Mouse (Mus musculus) C2C12 (cell line): ENCODE data around the gene Cetn4. TPM values are rescaled to one million over a fixed set of nuclear protein-coding genes. Genes with fewer than 3 reads are reported as not detected.

ENCODE experiments used
- H3K27me3 ChIP-seq: one replicate; pipeline ENCODE4 v1.6.1; 2011; ENCODE audit not compliant: control insufficient read depth, insufficient read depth, insufficient read length
- H3K36me3 ChIP-seq: one replicate; pipeline ENCODE4 v1.6.1; 2011; ENCODE audit not compliant: control insufficient read depth, insufficient read depth
- H3K4me3 ChIP-seq: one replicate; pipeline ENCODE4 v1.5.1; 2011; ENCODE audit warnings: mild to moderate bottlenecking, control low read depth; ENCODE audit not compliant: poor library complexity, insufficient read depth, severe bottlenecking
- H3K79me2 ChIP-seq: one replicate; pipeline ENCODE4 v1.6.1; 2011; ENCODE audit not compliant: control insufficient read depth, insufficient read depth
- H3K79me3 ChIP-seq: one replicate; pipeline ENCODE4 v1.6.1; 2011; ENCODE audit warnings: low read depth, control low read depth
- H3ac ChIP-seq: one replicate; pipeline ENCODE3; 2011; ENCODE audit warnings: low read depth; ENCODE audit not compliant: control insufficient read depth, insufficient read length
- CEBPB ChIP-seq: IDR thresholded peaks from one replicate; pipeline ENCODE4 v1.6.1; 2011; ENCODE audit warnings: low read depth, mild to moderate bottlenecking, control low read depth, moderate library complexity
- CTCF ChIP-seq: IDR thresholded peaks from one replicate; pipeline ENCODE4 v1.5.1; 2011; ENCODE audit not compliant: control insufficient read depth, insufficient read depth, insufficient read length
- FOSL1 ChIP-seq: IDR thresholded peaks from one replicate; pipeline ENCODE4 v1.8.0; 2011; ENCODE audit warnings: mild to moderate bottlenecking, low read length; ENCODE audit not compliant: poor library complexity, insufficient read depth, severe bottlenecking
- MAX ChIP-seq: IDR thresholded peaks from one replicate; pipeline ENCODE4 v1.6.1; 2011; ENCODE audit warnings: mild to moderate bottlenecking, control low read depth
- MYOD1 ChIP-seq: IDR thresholded peaks from one replicate; pipeline ENCODE4 v1.6.1; 2011; ENCODE audit warnings: low read depth; ENCODE audit not compliant: control insufficient read depth, insufficient read length
- MYOG ChIP-seq: IDR thresholded peaks from one replicate; pipeline ENCODE4 v1.6.1; 2011; ENCODE audit not compliant: control insufficient read depth, insufficient read length; ENCODE audit errors: extremely low read depth
- USF1 ChIP-seq: IDR thresholded peaks from one replicate; pipeline ENCODE4 v1.6.1; 2011; ENCODE audit warnings: low read depth, mild to moderate bottlenecking, control low read depth, moderate library complexity
- polyA plus RNA-seq: library from polyadenylated mRNA; unstranded; fragments of >200 nt; fragmentation: generic; extraction: Trizol; gene quantifications from one replicate; pipeline ENCODE4 v1.2.1, GENCODE M21; 2012; ENCODE audit warnings: missing spikeins

Cetn4 gene
- polyA plus RNA-seq, 1 experiment: 0.75 TPM

DNA sequence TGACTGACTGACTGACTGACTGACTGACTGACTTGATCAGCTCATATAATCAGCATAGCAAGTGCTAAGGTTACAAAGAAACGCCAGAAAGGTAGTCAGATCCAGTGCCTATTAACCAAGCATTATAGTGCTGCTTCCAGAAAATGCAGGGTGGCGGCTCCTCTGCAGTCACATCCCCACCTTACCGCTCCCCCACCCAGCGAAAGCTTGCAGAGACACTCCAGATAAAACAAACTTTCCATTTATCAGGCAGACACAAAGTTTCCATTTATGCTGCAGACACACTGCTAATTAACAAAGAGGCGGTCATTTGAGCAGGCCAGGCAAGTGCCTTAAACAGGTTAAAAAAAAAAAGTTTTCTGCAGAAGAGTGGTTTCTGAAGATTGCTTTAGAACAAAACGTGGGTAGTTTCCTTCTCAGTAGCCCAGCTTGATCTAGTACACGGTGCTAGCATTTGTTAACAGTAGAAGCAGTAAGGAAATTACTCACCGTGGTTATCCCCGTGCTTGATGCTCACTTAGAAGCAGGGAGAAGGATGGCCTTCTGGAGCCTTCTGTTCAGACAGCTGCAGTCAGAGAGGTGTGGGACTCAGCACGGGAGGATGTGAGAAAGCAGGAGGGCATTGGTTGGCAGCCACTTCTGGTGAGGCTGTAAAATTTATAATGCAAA, 53.0 kb downstream of the Cetn4 start:
- Histone ChIP-seq H3ac (no peak overlapping the region), H3K79me3 (no peaks in the 10 kb centered on the region), H3K27me3 (peaks cover 7% of the 10 kb centered on the region), H3K36me3 (no peaks in the 10 kb centered on the region), H3K79me2 (no peaks in the 10 kb centered on the region), H3K4me3 (no peak overlapping the region)
- TF ChIP-seq CEBPB (no peak), CTCF (no peak), MYOG (no peak), MAX (no peak), MYOD1 (no peak), FOSL1 (no peak), USF1 (no peak)

GRCm38 (mm10) chr3:37257776-37258175, 54.7 kb downstream of the Cetn4 start:
- Histone ChIP-seq H3K79me3 (no peaks in the 10 kb centered on the region), H3K27me3 (no peaks in the 10 kb centered on the region), H3K36me3 (no peaks in the 10 kb centered on the region), H3K4me3 (no peak overlapping the region), H3ac (no peak overlapping the region), H3K79me2 (no peaks in the 10 kb centered on the region)
- TF ChIP-seq MAX (no peak), FOSL1 (no peak), USF1 (no peak), CTCF (no peak), MYOD1 (no peak), CEBPB (no peak), MYOG (no peak)

Other genes with a start within 250 kb of the Cetn4 start
- not detected for gene Adad1, start 249.2 kb downstream of the Cetn4 start, polyA plus RNA-seq
- not detected for gene Il2, start 186.7 kb downstream of the Cetn4 start, polyA plus RNA-seq
- gene Il21, start 80.1 kb downstream of the Cetn4 start, polyA plus RNA-seq: not detected
- gene Bbs12, start 154 bp downstream of the Cetn4 start, polyA plus RNA-seq: 2.8 TPM
- gene Fgf2, start 35.6 kb upstream of the Cetn4 start, polyA plus RNA-seq: 0.49 TPM
- gene Spata5, start 107.2 kb upstream of the Cetn4 start, polyA plus RNA-seq: 19.6 TPM
- 8.4 TPM for gene Nudt6, start 107.5 kb upstream of the Cetn4 start, polyA plus RNA-seq